Comparison of ENCODE assay signal across 8 mouse cellular contexts in the genomic region with DNA sequence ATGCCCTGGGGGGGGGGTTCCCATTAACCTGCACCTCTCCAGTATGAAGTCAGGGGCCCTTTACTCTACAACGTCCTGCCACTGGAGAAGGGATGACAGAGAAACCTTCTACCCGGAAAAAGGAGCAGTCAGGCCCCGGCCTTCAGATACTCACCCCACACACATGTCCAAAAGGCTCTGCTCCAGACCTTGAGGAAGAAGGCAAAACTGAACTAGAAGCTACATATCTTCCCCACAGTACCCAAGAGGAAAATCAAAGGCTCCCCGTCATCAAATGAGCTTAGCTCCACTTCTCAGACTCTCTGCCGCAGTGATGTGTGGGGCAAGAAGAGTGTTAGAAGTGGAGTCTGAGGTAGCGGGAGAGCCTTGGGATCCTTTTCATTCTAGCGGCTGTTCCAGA. TPM values are rescaled to one million over a fixed set of nuclear protein-coding genes. Genes with fewer than 3 reads are reported as not detected.
DNase-seq lines count a peak whose midpoint lies in the region; ATAC-seq and TF ChIP-seq lines count a peak whose summit lies in the region.

No protein-coding gene starts in this region.

- H3K4me2 ChIP-seq in CH12.LX (ENCODE audit: insufficient read depth, low read depth, poor library complexity, severe bottlenecking): peak overlapping the region; percentile 41
- peak overlapping the region; percentile 94 for H3K4me2 ChIP-seq in forebrain, embryonic 16.5 days (ENCODE audit: low read length)
- H3K4me2 ChIP-seq in liver, embryonic 13.5 days: peak overlapping the region; percentile 93

- H3K4me1 ChIP-seq in heart, embryonic 10.5 days: peaks cover 48% of the 10 kb centered on the region
- H3K4me1 ChIP-seq in CH12.LX (ENCODE audit: control insufficient read depth in 1 of 2, insufficient read depth in 2 of 2): peaks cover 3 to 11% of the 10 kb centered on the region in 2 experiments; a peak in 3 of 4 replicates
- peaks cover 29% of the 10 kb centered on the region for H3K4me1 ChIP-seq in forebrain, embryonic 16.5 days (replicated peaks; ENCODE audit: control insufficient read depth, insufficient read depth, low read length)
- H3K4me1 ChIP-seq in liver, embryonic 13.5 days (replicated peaks): peaks cover 38% of the 10 kb centered on the region

- H3K27ac ChIP-seq in heart, embryonic 10.5 days: 0 out of 2 replicates have a peak overlapping the region, but pooled peaks have one; percentile 81
- H3K27ac ChIP-seq in CH12.LX (ENCODE audit: insufficient read depth, low read depth): no peak overlapping the region
- no peak overlapping the region for H3K27ac ChIP-seq in forebrain, embryonic 16.5 days (ENCODE audit: low read length)
- H3K27ac ChIP-seq in liver, embryonic 13.5 days: no peak overlapping the region

- no peak for TF ChIP-seq POLR2A in CH12.LX (IDR thresholded peaks at IDR 0.05; ENCODE audit: low read depth, low read length)

- DNase-seq in heart, embryonic 10.5 days (ENCODE audit: low spot score): no peak
- no peak for DNase-seq in heart, postnatal 36 days
- no peak for DNase-seq in CH12.LX (ENCODE audit: extremely low read depth)
- no peak for DNase-seq in liver, embryonic 13.5 days
- DNase-seq in right cerebral cortex, postnatal 4 days: no peak
- DNase-seq in adrenal gland, adult 2 months: no peak

- peak overlapping the region; percentile 49 for H3K9ac ChIP-seq in CH12.LX (ENCODE audit: insufficient read depth, low read depth)
- H3K9ac ChIP-seq in forebrain, embryonic 16.5 days (replicated peaks; ENCODE audit: low read depth, low read length): no peak overlapping the region
- H3K9ac ChIP-seq in liver, embryonic 13.5 days: peak overlapping the region; percentile 73; the same call in 1 of the 2 replicates

- peaks cover 32% of the 10 kb centered on the region for H3K27me3 ChIP-seq in heart, embryonic 10.5 days (ENCODE audit: insufficient read depth, poor library complexity, severe bottlenecking)
- no peaks in the 10 kb centered on the region for H3K27me3 ChIP-seq in CH12.LX (replicated peaks)
- H3K27me3 ChIP-seq in forebrain, embryonic 16.5 days (replicated peaks; ENCODE audit: control insufficient read depth, insufficient read depth, low read length): peaks cover 11% of the 10 kb centered on the region
- peaks cover 55% of the 10 kb centered on the region for H3K27me3 ChIP-seq in liver, embryonic 13.5 days

- WGBS in heart, embryonic 10.5 days: 41% methylated on average over 7 of the region's 7 CpGs
- WGBS in forebrain, embryonic 16.5 days: 48% methylated on average over 7 of the region's 7 CpGs
- WGBS in liver, embryonic 13.5 days (ENCODE audit: insufficient replicate concordance): 52% methylated on average over 7 of the region's 7 CpGs

- no peak for TF ChIP-seq RAD21 in CH12.LX (IDR thresholded peaks at IDR 0.05; ENCODE audit: low read depth, low read length)

- TF ChIP-seq EP300 in CH12.LX (IDR thresholded peaks at IDR 0.05; ENCODE audit: low read length): no peak

- in situ Hi-C loops in CH12.LX (cut with MboI; ENCODE audit: low pct_ligation_motif_present, low pct_unique_long_range_greater_than_20kb, low sequenced_read_pairs): no loop called here

- H3K36me3 ChIP-seq in heart, embryonic 10.5 days: no peaks in the 10 kb centered on the region
- peaks cover 0 to 8% of the 10 kb centered on the region in 2 experiments for H3K36me3 ChIP-seq in CH12.LX (replicated peaks in 1 of 2; ENCODE audit: control insufficient read depth in 1 of 2, insufficient read depth in 1 of 2, low read length in 1 of 2)
- H3K36me3 ChIP-seq in forebrain, embryonic 16.5 days (ENCODE audit: control insufficient read depth, insufficient read depth): no peaks in the 10 kb centered on the region
- H3K36me3 ChIP-seq in liver, embryonic 13.5 days: no peaks in the 10 kb centered on the region

- dilution Hi-C loops in CH12.LX (cut with MboI; ENCODE audit: extremely low pct_ligation_motif_present, extremely low pct_unique_long_range_greater_than_20kb, low sequenced_read_pairs): no loop called here

- no peaks in the 10 kb centered on the region for H3K79me2 ChIP-seq in CH12.LX (replicated peaks; ENCODE audit: control insufficient read depth, extremely low read depth, insufficient read depth, poor library complexity, severe bottlenecking)

- no peak for ATAC-seq in forebrain, embryonic 16.5 days
- no peak for ATAC-seq in liver, embryonic 13.5 days (ENCODE audit: low read depth)
- ATAC-seq in granulocyte monocyte progenitor cell, adult 5-6 weeks (replicated peaks; ENCODE audit: poor library complexity, severe bottlenecking): no peak

- peak overlapping the region; percentile 75 for H3K4me3 ChIP-seq in heart, embryonic 10.5 days
- H3K4me3 ChIP-seq in CH12.LX (replicated peaks in 1 of 3; ENCODE audit: low read depth in 2 of 3, low read length in 2 of 3, poor library complexity in 1 of 3): peak overlapping the region; percentile 54 to 79 (median 63)
- H3K4me3 ChIP-seq in forebrain, embryonic 16.5 days (replicated peaks; ENCODE audit: low read length): no peak overlapping the region; the same call in none of the 2 replicates
- H3K4me3 ChIP-seq in liver, embryonic 13.5 days (replicated peaks): peak overlapping the region; percentile 67

- TF ChIP-seq CTCF in CH12.LX (conservative IDR thresholded peaks at IDR 0.05 in 1 of 2, IDR thresholded peaks at IDR 0.05 in 1 of 2; ENCODE audit: low read depth in 2 of 2, low read length in 2 of 2): no peak

- intact Hi-C loops in heart, postnatal 36 days (cut with DNase I): no loop called here

- no peaks in the 10 kb centered on the region for H3K9me3 ChIP-seq in heart, embryonic 10.5 days
- no peaks in the 10 kb centered on the region for H3K9me3 ChIP-seq in CH12.LX (replicated peaks; ENCODE audit: low read length)
- no peaks in the 10 kb centered on the region for H3K9me3 ChIP-seq in forebrain, embryonic 16.5 days (ENCODE audit: control insufficient read depth, low read length)
- H3K9me3 ChIP-seq in liver, embryonic 13.5 days (replicated peaks): no peaks in the 10 kb centered on the region

RNA-seq across cellular contexts. Expression of gene Fkbp11, which starts 1.3 kb away (rescaled TPM):
- polyA plus RNA-seq in heart, embryonic 10.5 days (2016; fragmentation: Nextera tagmentation; extraction: Ambion mirVana): 20.5 and 40.8 TPM in 2 replicates
- total RNA-seq in heart, postnatal 36 days (2021): 1 to 10 TPM; 6.2 to 6.7 TPM
- total RNA-seq in CH12.LX (2012; rRNA removed) (75.0 and 132 TPM in 2 replicates), CH12.LX (2014; rRNA removed) (21.0 and 23.4 TPM in 2 replicates)
- polyA plus RNA-seq in CH12.LX (2012; ENCODE audit: insufficient read length, low read depth): 22.2 and 27.6 TPM in 2 replicates
- 3.7 and 5.7 TPM in 2 replicates for polyA plus RNA-seq in forebrain, embryonic 16.5 days (2015; fragmentation: Nextera tagmentation; extraction: Ambion mirVana)
- polyA plus RNA-seq in liver, embryonic 13.5 days (2015; fragmentation: Nextera tagmentation; extraction: Ambion mirVana): 91.3 and 91.7 TPM in 2 replicates
- total RNA-seq in granulocyte monocyte progenitor cell, adult 5-6 weeks (2014; fragmentation: Nextera tagmentation): 37.6 and 39.9 TPM in 2 replicates
- 63.8 and 66.3 TPM in 2 replicates for total RNA-seq in granulocyte monocyte progenitor cell, adult 5-6 weeks (2017)
- total RNA-seq in adrenal gland, adult 2 months (2021): 1 to 10 TPM; 4.9 to 9.3 TPM
- polyA plus RNA-seq in adrenal gland, adult 2 months (2012; rRNA removed): 8.4 and 10.0 TPM in 2 replicates

RNA-seq across cellular contexts. Expression of gene Ccdc65, which starts 18.7 kb away (rescaled TPM):
- 0.44 and 0.46 TPM in 2 replicates for polyA plus RNA-seq in heart, embryonic 10.5 days (2016; fragmentation: Nextera tagmentation; extraction: Ambion mirVana)
- under 1 TPM; 0.33 to 0.42 TPM for total RNA-seq in heart, postnatal 36 days (2021)
- total RNA-seq in CH12.LX (2012; rRNA removed) (0.13 TPM in 1 of 2 replicates, not detected in the other), CH12.LX (2014; rRNA removed) (not detected in 2 replicates)
- polyA plus RNA-seq in CH12.LX (2012; ENCODE audit: insufficient read length, low read depth): 0.11 and 0.14 TPM in 2 replicates
- 2.9 and 4.2 TPM in 2 replicates for polyA plus RNA-seq in forebrain, embryonic 16.5 days (2015; fragmentation: Nextera tagmentation; extraction: Ambion mirVana)
- polyA plus RNA-seq in liver, embryonic 13.5 days (2015; fragmentation: Nextera tagmentation; extraction: Ambion mirVana): 0.06 TPM in 1 of 2 replicates, not detected in the other
- not detected in 2 replicates for total RNA-seq in granulocyte monocyte progenitor cell, adult 5-6 weeks (2014; fragmentation: Nextera tagmentation)
- total RNA-seq in granulocyte monocyte progenitor cell, adult 5-6 weeks (2017): not detected in 2 replicates
- under 1 TPM; 0.32 to 0.62 TPM for total RNA-seq in adrenal gland, adult 2 months (2021)
- 0.11 and 0.23 TPM in 2 replicates for polyA plus RNA-seq in adrenal gland, adult 2 months (2012; rRNA removed)

RNA-seq across cellular contexts. Expression of gene Arf3, which starts 36.3 kb away (rescaled TPM):
- polyA plus RNA-seq in heart, embryonic 10.5 days (2016; fragmentation: Nextera tagmentation; extraction: Ambion mirVana): 41.7 and 42.7 TPM in 2 replicates
- 10 to 100 TPM; 20.8 to 20.9 TPM for total RNA-seq in heart, postnatal 36 days (2021)
- 32.5 and 33.8 TPM in 2 replicates for total RNA-seq in CH12.LX (2012; rRNA removed)
- 33.9 and 41.0 TPM in 2 replicates for total RNA-seq in CH12.LX (2014; rRNA removed)
- 158 and 182 TPM in 2 replicates for polyA plus RNA-seq in CH12.LX (2012; ENCODE audit: insufficient read length, low read depth)
- polyA plus RNA-seq in forebrain, embryonic 16.5 days (2015; fragmentation: Nextera tagmentation; extraction: Ambion mirVana): 82.6 and 99.9 TPM in 2 replicates
- 11.9 and 13.8 TPM in 2 replicates for polyA plus RNA-seq in liver, embryonic 13.5 days (2015; fragmentation: Nextera tagmentation; extraction: Ambion mirVana)
- total RNA-seq in granulocyte monocyte progenitor cell, adult 5-6 weeks (2014; fragmentation: Nextera tagmentation): 39.0 and 41.4 TPM in 2 replicates
- total RNA-seq in granulocyte monocyte progenitor cell, adult 5-6 weeks (2017): 29.9 and 32.7 TPM in 2 replicates
- total RNA-seq in adrenal gland, adult 2 months (2021): 100 to 1,000 TPM; 130 to 136 TPM
- 82.4 and 106 TPM in 2 replicates for polyA plus RNA-seq in adrenal gland, adult 2 months (2012; rRNA removed)

RNA-seq across cellular contexts. Expression of gene Rnd1, which starts 49.5 kb away (rescaled TPM):
- polyA plus RNA-seq in heart, embryonic 10.5 days (2016; fragmentation: Nextera tagmentation; extraction: Ambion mirVana): 1.7 and 2.8 TPM in 2 replicates
- total RNA-seq in heart, postnatal 36 days (2021): 1 to 10 TPM; 1.1 to 1.4 TPM
- total RNA-seq in CH12.LX (2012; rRNA removed) (3.8 and 6.3 TPM in 2 replicates), CH12.LX (2014; rRNA removed) (5.8 and 9.4 TPM in 2 replicates)
- 5.7 and 6.0 TPM in 2 replicates for polyA plus RNA-seq in CH12.LX (2012; ENCODE audit: insufficient read length, low read depth)
- 15.5 and 16.4 TPM in 2 replicates for polyA plus RNA-seq in forebrain, embryonic 16.5 days (2015; fragmentation: Nextera tagmentation; extraction: Ambion mirVana)
- polyA plus RNA-seq in liver, embryonic 13.5 days (2015; fragmentation: Nextera tagmentation; extraction: Ambion mirVana): 0.35 and 0.37 TPM in 2 replicates
- 0.11 and 0.39 TPM in 2 replicates for total RNA-seq in granulocyte monocyte progenitor cell, adult 5-6 weeks (2014; fragmentation: Nextera tagmentation)
- total RNA-seq in granulocyte monocyte progenitor cell, adult 5-6 weeks (2017): 0.67 and 2.7 TPM in 2 replicates
- total RNA-seq in adrenal gland, adult 2 months (2021): 1 to 10 TPM; 3.9 to 4.0 TPM
- polyA plus RNA-seq in adrenal gland, adult 2 months (2012; rRNA removed): 1.4 and 3.0 TPM in 2 replicates

RNA-seq across cellular contexts. Expression of gene Wnt10b, which starts 51.2 kb away (rescaled TPM):
- polyA plus RNA-seq in heart, embryonic 10.5 days (2016; fragmentation: Nextera tagmentation; extraction: Ambion mirVana): 0.09 TPM in 1 of 2 replicates, not detected in the other
- total RNA-seq in heart, postnatal 36 days (2021): under 1 TPM; 0.27 to 0.33 TPM
- total RNA-seq in CH12.LX (2012; rRNA removed): 19.1 and 25.4 TPM in 2 replicates
- 61.6 and 64.4 TPM in 2 replicates for total RNA-seq in CH12.LX (2014; rRNA removed)
- 56.2 and 58.0 TPM in 2 replicates for polyA plus RNA-seq in CH12.LX (2012; ENCODE audit: insufficient read length, low read depth)
- polyA plus RNA-seq in forebrain, embryonic 16.5 days (2015; fragmentation: Nextera tagmentation; extraction: Ambion mirVana): not detected in 2 replicates
- polyA plus RNA-seq in liver, embryonic 13.5 days (2015; fragmentation: Nextera tagmentation; extraction: Ambion mirVana): not detected in 2 replicates
- total RNA-seq in granulocyte monocyte progenitor cell, adult 5-6 weeks (2014; fragmentation: Nextera tagmentation): 0.47 TPM in 1 of 2 replicates, not detected in the other
- 0.26 TPM in 1 of 2 replicates, not detected in the other for total RNA-seq in granulocyte monocyte progenitor cell, adult 5-6 weeks (2017)
- 1 to 10 TPM in 1 of 2 experiments, under 1 TPM in 1; 0.84 to 2.2 TPM for total RNA-seq in adrenal gland, adult 2 months (2021)
- 0.45 and 2.2 TPM in 2 replicates for polyA plus RNA-seq in adrenal gland, adult 2 months (2012; rRNA removed)

Comparison
In these comparisons a context has a peak if more than half of its experiments do, and no peak if none do; other contexts are left out.
1. H3K4me2 ChIP-seq: peak in every context shown above with its lines; median percentile 94 in forebrain, embryonic 16.5 days; 93 in liver, embryonic 13.5 days; 41 in CH12.LX.